In genomic region chr1:38478246-38478743, GRCm38 (mm10) we compare ENCODE assay signal across 12 mouse cellular contexts.
DNase-seq lines count a peak whose midpoint lies in the region; ATAC-seq lines count a peak whose summit lies in the region.
"Had no signal": no experiment of that assay in that cellular context is flagged by ENCODE, and none has a peak within 500 bp of the region (broad histone marks: within the 10 kb centered on the region; RNA-seq: fewer than 3 reads in every experiment).

No protein-coding gene starts in this region.

- H3K9me3 ChIP-seq in kidney, embryonic 14.5 days (ENCODE audit: control insufficient read depth, low read length) = no peaks in the 10 kb centered on the region
- no peaks in the 10 kb centered on the region for H3K9me3 ChIP-seq in kidney, embryonic 16.5 days (ENCODE audit: low read length)
- no peaks in the 10 kb centered on the region for H3K9me3 ChIP-seq in heart, embryonic 14.5 days (ENCODE audit: control insufficient read depth, low read length)
- H3K9me3 ChIP-seq: hindbrain, embryonic 10.5 days; neural tube, embryonic 13.5 days had no signal

- H3K4me2 ChIP-seq in kidney, embryonic 14.5 days (replicated peaks; ENCODE audit: low read depth, low read length) = no peak overlapping the region
- no peak overlapping the region for H3K4me2 ChIP-seq in kidney, embryonic 16.5 days (replicated peaks; ENCODE audit: low read depth, low read length)
- peak overlapping the region; percentile 9 for H3K4me2 ChIP-seq in heart, embryonic 14.5 days (ENCODE audit: low read length)
- H3K4me2 ChIP-seq: neural tube, embryonic 13.5 days had no signal

- H3K27ac ChIP-seq in kidney, embryonic 14.5 days (ENCODE audit: low read depth, low read length) = no peak overlapping the region
- H3K27ac ChIP-seq in kidney, embryonic 16.5 days (ENCODE audit: low read length) = no peak overlapping the region
- no peak overlapping the region for H3K27ac ChIP-seq in heart, embryonic 14.5 days (replicated peaks in 1 of 2; ENCODE audit: control insufficient read depth in 1 of 2, insufficient read depth in 1 of 2, low read depth in 2 of 2, low read length in 2 of 2)
- H3K27ac ChIP-seq: hindbrain, embryonic 10.5 days; neural tube, embryonic 13.5 days had no signal

- H3K36me3 ChIP-seq in kidney, embryonic 14.5 days (ENCODE audit: control insufficient read depth, insufficient read depth, low read length) = no peaks in the 10 kb centered on the region
- H3K36me3 ChIP-seq in kidney, embryonic 16.5 days (ENCODE audit: insufficient read depth, low read length) = no peaks in the 10 kb centered on the region
- no peaks in the 10 kb centered on the region for H3K36me3 ChIP-seq in heart, embryonic 14.5 days (ENCODE audit: control insufficient read depth, insufficient read depth, low read length)
- H3K36me3 ChIP-seq: neural tube, embryonic 13.5 days had no signal

- peak; percentile 56 for DNase-seq in lung, postnatal 10 days
- no peak for DNase-seq in cerebellum, adult 18-20 months
- DNase-seq in natural killer cell, adult 2 months (ENCODE audit: low spot score in 2 of 2) = no peak
- DNase-seq: kidney, postnatal 10 days; right cerebral cortex, postnatal 14 days had no signal

- peaks cover 8% of the 10 kb centered on the region for H3K4me1 ChIP-seq in kidney, embryonic 14.5 days (ENCODE audit: control insufficient read depth, insufficient read depth, low read length)
- H3K4me1 ChIP-seq in kidney, embryonic 16.5 days (ENCODE audit: insufficient read depth, low read length) = peaks cover 14% of the 10 kb centered on the region
- peaks cover 10 to 12% of the 10 kb centered on the region in 2 experiments for H3K4me1 ChIP-seq in heart, embryonic 14.5 days (ENCODE audit: control insufficient read depth in 2 of 2, insufficient read depth in 2 of 2, low read length in 2 of 2)

- no peaks in the 10 kb centered on the region for H3K27me3 ChIP-seq in kidney, embryonic 14.5 days (ENCODE audit: control insufficient read depth, insufficient read depth, low read length)
- no peaks in the 10 kb centered on the region for H3K27me3 ChIP-seq in kidney, embryonic 16.5 days (ENCODE audit: insufficient read depth, low read length)
- H3K27me3 ChIP-seq in heart, embryonic 14.5 days (ENCODE audit: control insufficient read depth, insufficient read depth, low read length) = no peaks in the 10 kb centered on the region
- H3K27me3 ChIP-seq: neural tube, embryonic 13.5 days had no signal

- WGBS in kidney, embryonic 14.5 days = 26% methylated on average over 9 of the region's 9 CpGs
- 18% methylated on average over 9 of the region's 9 CpGs for WGBS in kidney, embryonic 16.5 days
- WGBS in heart, embryonic 14.5 days = 5% methylated on average over 9 of the region's 9 CpGs

- no peak overlapping the region for H3K9ac ChIP-seq in kidney, embryonic 14.5 days (ENCODE audit: low read depth, low read length)
- H3K9ac ChIP-seq in kidney, embryonic 16.5 days (replicated peaks; ENCODE audit: low read length) = no peak overlapping the region
- H3K9ac ChIP-seq in heart, embryonic 14.5 days (ENCODE audit: low read length) = no peak overlapping the region
- H3K9ac ChIP-seq: neural tube, embryonic 13.5 days had no signal

- ATAC-seq in kidney, embryonic 14.5 days (ENCODE audit: low FRiP score, low TSS enrichment) = peak; percentile 32; the same call in 1 of the 2 replicates
- ATAC-seq in kidney, embryonic 16.5 days (ENCODE audit: low FRiP score, low TSS enrichment) = no peak
- peak; percentile 74 for ATAC-seq in common myeloid progenitor, adult 5-6 weeks (replicated peaks; ENCODE audit: low read depth, poor library complexity, severe bottlenecking)
- no peak for ATAC-seq in heart, embryonic 14.5 days (ENCODE audit: insufficient number of reproducible peaks, insufficient read depth, low FRiP score, low read depth)
- ATAC-seq: activated CD4-positive, CD25-positive, alpha-beta regulatory T cell, adult 4 months had no signal

- no peak overlapping the region for H3K4me3 ChIP-seq in kidney, embryonic 14.5 days (ENCODE audit: low read length)
- H3K4me3 ChIP-seq in kidney, embryonic 16.5 days (ENCODE audit: low read length) = no peak overlapping the region
- no peak overlapping the region for H3K4me3 ChIP-seq in heart, embryonic 14.5 days (ENCODE audit: control insufficient read depth in 1 of 2, insufficient read depth in 1 of 2, low read depth in 1 of 2, low read length in 2 of 2)
- H3K4me3 ChIP-seq: hindbrain, embryonic 10.5 days; neural tube, embryonic 13.5 days had no signal

Comparison
In these comparisons a context has a peak if more than half of its experiments do, and no peak if none do; other contexts are left out.
1. ATAC-seq: peak in kidney, embryonic 14.5 days (single experiment) and common myeloid progenitor, adult 5-6 weeks (single experiment); none in kidney, embryonic 16.5 days (single experiment) and heart, embryonic 14.5 days (single experiment).